Mouse (Mus musculus): ENCODE data around the gene Slc26a5. TPM values are rescaled to one million over a fixed set of nuclear protein-coding genes. Genes with fewer than 3 reads are reported as not detected.
A peak's percentile ranks its signal among the peaks of the same experiment; 100 is the strongest.

Slc26a5 gene
- polyA plus RNA-seq, 1 experiment = 0.10 TPM

GRCm38 (mm10) chr5:21858653-21859052 is 6.8 kb downstream of the Slc26a5 start:
- no peak for TF ChIP-seq CTCF (IDR thresholded peaks at IDR 0.05; ENCODE audit: borderline replicate concordance, extremely low read depth, insufficient read depth, insufficient read length)
- no peak for TF ChIP-seq POLR2A (IDR thresholded peaks at IDR 0.05; ENCODE audit: borderline replicate concordance, extremely low read depth, insufficient read depth, insufficient read length, poor library complexity, severe bottlenecking)
- no peak for DNase-seq (ENCODE audit: low read depth)

GRCm38 (mm10) chr5:21851679-21852340 is 13.6 kb downstream of the Slc26a5 start:
- TF ChIP-seq POLR2A (IDR thresholded peaks at IDR 0.05; ENCODE audit: borderline replicate concordance, extremely low read depth, insufficient read depth, insufficient read length, poor library complexity, severe bottlenecking) (no peak), CTCF (IDR thresholded peaks at IDR 0.05; ENCODE audit: borderline replicate concordance, extremely low read depth, insufficient read depth, insufficient read length) (no peak)
- peak; percentile 70 for DNase-seq (ENCODE audit: low read depth)

- DNase-seq (ENCODE audit: low read depth) = no peak
- no peak for TF ChIP-seq POLR2A (IDR thresholded peaks at IDR 0.05; ENCODE audit: borderline replicate concordance, extremely low read depth, insufficient read depth, insufficient read length, poor library complexity, severe bottlenecking)
- TF ChIP-seq CTCF (IDR thresholded peaks at IDR 0.05; ENCODE audit: borderline replicate concordance, extremely low read depth, insufficient read depth, insufficient read length) = no peak
Measured at GRCm38 (mm10) chr5:21847438-21847837, 18.0 kb downstream of the Slc26a5 start.

GRCm38 (mm10) chr5:21846616-21847290 is 18.7 kb downstream of the Slc26a5 start:
- DNase-seq (ENCODE audit: low read depth) = no peak
- TF ChIP-seq CTCF (IDR thresholded peaks at IDR 0.05; ENCODE audit: borderline replicate concordance, extremely low read depth, insufficient read depth, insufficient read length) (no peak), POLR2A (IDR thresholded peaks at IDR 0.05; ENCODE audit: borderline replicate concordance, extremely low read depth, insufficient read depth, insufficient read length, poor library complexity, severe bottlenecking) (no peak)

DNA sequence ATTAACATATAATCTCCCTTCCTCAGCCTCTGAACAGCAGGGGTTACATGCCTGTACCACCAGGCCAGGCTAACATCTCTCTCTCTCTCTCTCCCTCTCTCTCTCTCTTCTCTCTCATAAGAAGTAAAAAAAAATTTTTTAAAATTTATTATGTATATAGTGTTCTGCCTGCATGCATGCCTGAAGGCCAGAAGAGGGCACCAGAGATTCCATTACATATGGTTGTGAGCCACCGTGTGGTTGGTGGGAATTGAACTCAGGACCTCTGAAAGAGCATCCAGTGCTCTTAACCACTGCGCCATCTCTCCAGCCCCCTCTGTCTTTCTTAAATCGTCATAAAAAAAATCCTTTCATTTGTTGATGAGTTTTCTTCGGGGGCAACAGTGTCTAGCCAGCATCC is 20.7 kb downstream of the Slc26a5 start:
- no peak for DNase-seq (ENCODE audit: low read depth)
- TF ChIP-seq POLR2A (IDR thresholded peaks at IDR 0.05; ENCODE audit: borderline replicate concordance, extremely low read depth, insufficient read depth, insufficient read length, poor library complexity, severe bottlenecking) (no peak), CTCF (IDR thresholded peaks at IDR 0.05; ENCODE audit: borderline replicate concordance, extremely low read depth, insufficient read depth, insufficient read length) (peak; percentile 29; the same call in 1 of the 2 replicates)

GRCm38 (mm10) chr5:21831761-21832160 is 33.6 kb downstream of the Slc26a5 start:
- no peak for TF ChIP-seq POLR2A (IDR thresholded peaks at IDR 0.05; ENCODE audit: borderline replicate concordance, extremely low read depth, insufficient read depth, insufficient read length, poor library complexity, severe bottlenecking)
- no peak for TF ChIP-seq CTCF (IDR thresholded peaks at IDR 0.05; ENCODE audit: borderline replicate concordance, extremely low read depth, insufficient read depth, insufficient read length)
- no peak for DNase-seq (ENCODE audit: low read depth)

GRCm38 (mm10) chr5:21828855-21829254 is 36.5 kb downstream of the Slc26a5 start:
- DNase-seq (ENCODE audit: low read depth) = peak; percentile 55

DNA sequence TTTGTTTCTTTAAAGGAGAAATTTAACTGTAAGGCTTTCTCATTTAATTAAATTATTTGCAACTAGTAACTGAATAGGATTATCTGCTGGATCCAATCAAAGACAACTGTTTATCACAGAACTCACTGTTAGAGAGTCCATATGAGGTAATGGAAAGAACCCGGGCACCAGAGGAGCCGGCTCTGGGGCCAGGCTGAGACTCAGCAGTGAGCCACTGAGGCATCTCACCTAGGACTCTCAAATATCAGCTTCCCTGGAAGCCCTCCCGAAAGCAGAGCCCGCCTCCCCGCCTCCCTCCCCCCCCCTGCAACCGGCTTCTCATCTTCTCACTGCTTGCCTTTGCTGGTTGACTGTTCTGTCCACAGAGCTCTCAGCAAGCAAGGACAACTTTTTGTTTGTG is 37.8 kb downstream of the Slc26a5 start:
- TF ChIP-seq CTCF (IDR thresholded peaks at IDR 0.05; ENCODE audit: borderline replicate concordance, extremely low read depth, insufficient read depth, insufficient read length) = no peak
- TF ChIP-seq POLR2A (IDR thresholded peaks at IDR 0.05; ENCODE audit: borderline replicate concordance, extremely low read depth, insufficient read depth, insufficient read length, poor library complexity, severe bottlenecking) = no peak
- no peak for DNase-seq (ENCODE audit: low read depth)

More at GRCm38 (mm10) chr5:21828855-21829254, 36.5 kb downstream of the Slc26a5 start:
- TF ChIP-seq POLR2A (IDR thresholded peaks at IDR 0.05; ENCODE audit: borderline replicate concordance, extremely low read depth, insufficient read depth, insufficient read length, poor library complexity, severe bottlenecking) (no peak), CTCF (IDR thresholded peaks at IDR 0.05; ENCODE audit: borderline replicate concordance, extremely low read depth, insufficient read depth, insufficient read length) (no peak)

DNA sequence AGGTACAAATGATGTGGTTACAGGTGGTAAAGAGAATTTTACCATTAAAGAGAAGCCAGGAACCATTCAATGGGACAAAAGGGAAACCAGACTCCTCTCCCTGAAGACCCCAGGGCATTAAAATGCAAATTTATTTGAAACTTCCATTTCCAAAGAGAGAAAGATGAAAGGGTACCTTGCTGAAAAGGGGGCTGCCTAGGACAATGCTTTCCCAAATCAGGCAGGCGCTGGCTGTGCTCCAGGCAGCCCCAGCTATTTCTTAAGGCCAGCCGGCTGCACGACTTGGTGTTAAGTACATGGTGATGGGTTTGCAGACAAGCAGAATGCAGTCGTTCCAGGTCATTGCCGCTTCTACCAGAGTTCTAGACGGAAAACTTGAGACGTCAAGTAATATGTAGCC is 39.0 kb downstream of the Slc26a5 start:
- peak; percentile 55 for DNase-seq (ENCODE audit: low read depth)
- TF ChIP-seq POLR2A (IDR thresholded peaks at IDR 0.05; ENCODE audit: borderline replicate concordance, extremely low read depth, insufficient read depth, insufficient read length, poor library complexity, severe bottlenecking) (no peak), CTCF (IDR thresholded peaks at IDR 0.05; ENCODE audit: borderline replicate concordance, extremely low read depth, insufficient read depth, insufficient read length) (no peak)

GRCm38 (mm10) chr5:21813994-21814393 is 51.4 kb downstream of the Slc26a5 start:
- TF ChIP-seq POLR2A (IDR thresholded peaks at IDR 0.05; ENCODE audit: borderline replicate concordance, extremely low read depth, insufficient read depth, insufficient read length, poor library complexity, severe bottlenecking) = no peak
- peak; percentile 63 for TF ChIP-seq CTCF (IDR thresholded peaks at IDR 0.05; ENCODE audit: borderline replicate concordance, extremely low read depth, insufficient read depth, insufficient read length)
- DNase-seq (ENCODE audit: low read depth) = peak; percentile 60

DNA sequence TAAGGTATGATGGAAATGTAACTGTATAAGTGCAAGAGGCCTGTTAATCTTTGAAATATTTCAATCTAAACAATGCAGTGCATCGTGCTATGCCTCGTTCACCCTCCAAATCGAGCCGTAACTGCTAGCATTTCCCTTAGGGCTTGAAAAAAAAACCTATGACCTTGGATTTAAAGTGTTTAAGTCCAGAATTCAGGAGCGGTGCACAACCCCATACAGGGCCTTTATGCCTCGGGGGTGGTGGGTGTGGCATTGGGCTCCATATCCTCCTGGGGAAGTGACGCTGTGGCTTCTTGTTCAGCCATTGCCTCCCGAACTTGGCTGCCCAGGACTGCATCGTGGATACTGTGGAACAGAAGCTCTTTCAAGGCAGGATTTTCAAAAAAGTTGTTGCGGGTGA is 54.5 kb downstream of the Slc26a5 start:
- DNase-seq (ENCODE audit: low read depth) = no peak
- no peak for TF ChIP-seq CTCF (IDR thresholded peaks at IDR 0.05; ENCODE audit: borderline replicate concordance, extremely low read depth, insufficient read depth, insufficient read length)
- TF ChIP-seq POLR2A (IDR thresholded peaks at IDR 0.05; ENCODE audit: borderline replicate concordance, extremely low read depth, insufficient read depth, insufficient read length, poor library complexity, severe bottlenecking) = no peak

GRCm38 (mm10) chr5:21804837-21805236 is 60.6 kb downstream of the Slc26a5 start:
- no peak for DNase-seq (ENCODE audit: low read depth)
- TF ChIP-seq CTCF (IDR thresholded peaks at IDR 0.05; ENCODE audit: borderline replicate concordance, extremely low read depth, insufficient read depth, insufficient read length) (no peak), POLR2A (IDR thresholded peaks at IDR 0.05; ENCODE audit: borderline replicate concordance, extremely low read depth, insufficient read depth, insufficient read length, poor library complexity, severe bottlenecking) (no peak)

All from brain, embryonic 14.5 days (tissue).